Mouse (Mus musculus): ENCODE data around the gene Vps13d. TPM values are rescaled to one million over a fixed set of nuclear protein-coding genes. Genes with fewer than 3 reads are reported as not detected.

Gene Vps13d
- polyA plus RNA-seq, 1 experiment, result 54.9 TPM

- DNase-seq (ENCODE audit: extremely low spot score in 1 of 2, low spot score in 1 of 2), result no peak
Measured at GRCm38 (mm10) chr4:144986016-144986805, 208.6 kb downstream of the Vps13d start.

DNA sequence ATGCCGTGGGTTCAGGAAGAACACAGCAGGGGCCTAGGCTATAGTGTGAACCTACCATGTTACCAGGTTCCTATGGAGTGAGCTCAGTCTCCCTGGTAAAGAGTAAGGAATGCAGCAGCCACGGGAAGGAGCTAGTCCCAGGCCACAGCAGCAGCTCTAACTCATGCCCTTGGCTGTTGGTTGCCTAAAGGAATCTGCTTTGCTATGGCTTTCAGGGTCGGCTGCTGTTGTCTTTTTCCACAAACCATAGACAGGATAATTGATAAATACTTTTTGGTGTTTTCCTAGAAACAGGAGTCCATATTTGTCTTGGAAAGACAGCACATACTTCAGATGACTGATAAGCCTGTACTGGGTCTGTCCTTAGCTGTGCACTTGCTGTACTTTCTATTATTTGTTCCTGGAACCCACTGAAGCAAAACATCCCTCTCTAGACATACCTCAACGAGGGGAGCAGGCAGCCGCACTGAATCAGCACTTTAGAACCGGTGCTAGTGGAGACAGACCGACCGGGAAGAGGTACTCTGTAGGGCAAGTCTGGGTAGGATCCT, 210.9 kb downstream of the Vps13d start:
- DNase-seq (ENCODE audit: extremely low spot score in 1 of 2, low spot score in 1 of 2), result no peak

GRCm38 (mm10) chr4:144983228-144983744, 211.5 kb downstream of the Vps13d start:
- DNase-seq (ENCODE audit: extremely low spot score in 1 of 2, low spot score in 1 of 2), result no peak

GRCm38 (mm10) chr4:144980811-144981551, 213.8 kb downstream of the Vps13d start:
- DNase-seq (ENCODE audit: extremely low spot score in 1 of 2, low spot score in 1 of 2), result peak in 1 of 2 experiments; percentile 57

- DNase-seq (ENCODE audit: extremely low spot score in 1 of 2, low spot score in 1 of 2), result no peak
Measured at GRCm38 (mm10) chr4:144980110-144980509, 214.7 kb downstream of the Vps13d start.

GRCm38 (mm10) chr4:144978039-144978438, 216.8 kb downstream of the Vps13d start:
- DNase-seq (ENCODE audit: extremely low spot score in 1 of 2, low spot score in 1 of 2), result peak in 1 of 2 experiments; percentile 27

DNA sequence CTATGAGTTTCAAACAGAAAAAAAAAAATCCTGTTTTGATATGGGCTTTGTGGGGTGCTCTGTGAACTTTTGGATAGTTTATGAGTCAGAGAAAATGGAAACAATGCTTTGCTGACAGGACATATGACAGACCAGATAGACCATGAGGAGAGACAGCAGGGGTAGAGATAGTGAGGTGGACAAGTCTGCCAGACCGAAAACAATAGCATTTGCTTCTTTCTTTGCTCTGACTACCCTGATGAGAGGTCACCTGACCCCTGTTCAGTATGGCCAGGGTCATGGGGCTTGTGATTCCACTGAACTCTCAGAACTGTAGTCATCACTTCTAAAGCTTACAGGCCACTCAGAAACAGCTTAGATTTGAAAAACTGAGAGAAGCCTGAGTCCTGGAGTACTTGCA, 217.7 kb downstream of the Vps13d start:
- no peak for DNase-seq (ENCODE audit: extremely low spot score in 1 of 2, low spot score in 1 of 2)

DNA sequence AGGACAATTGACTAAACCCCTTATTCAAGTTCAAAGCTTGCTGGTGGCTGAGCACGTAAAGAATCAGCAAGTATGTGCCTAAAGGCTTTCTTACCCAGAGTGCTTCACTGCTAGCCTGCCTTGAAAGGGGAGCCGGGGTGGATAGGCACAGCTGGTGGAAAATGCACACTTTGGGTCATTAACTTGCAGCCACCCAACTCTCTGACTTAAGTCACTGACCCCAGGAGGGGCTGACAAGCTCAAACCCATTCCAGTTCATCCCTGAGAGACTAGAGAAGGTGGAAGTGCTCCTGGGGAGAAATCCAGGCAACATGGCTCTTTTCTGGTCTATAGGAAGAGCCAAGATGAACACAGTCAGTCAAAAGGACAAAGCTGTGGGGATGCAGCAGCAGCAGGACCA, 219.3 kb downstream of the Vps13d start:
- DNase-seq (ENCODE audit: extremely low spot score in 1 of 2, low spot score in 1 of 2), result no peak

DNA sequence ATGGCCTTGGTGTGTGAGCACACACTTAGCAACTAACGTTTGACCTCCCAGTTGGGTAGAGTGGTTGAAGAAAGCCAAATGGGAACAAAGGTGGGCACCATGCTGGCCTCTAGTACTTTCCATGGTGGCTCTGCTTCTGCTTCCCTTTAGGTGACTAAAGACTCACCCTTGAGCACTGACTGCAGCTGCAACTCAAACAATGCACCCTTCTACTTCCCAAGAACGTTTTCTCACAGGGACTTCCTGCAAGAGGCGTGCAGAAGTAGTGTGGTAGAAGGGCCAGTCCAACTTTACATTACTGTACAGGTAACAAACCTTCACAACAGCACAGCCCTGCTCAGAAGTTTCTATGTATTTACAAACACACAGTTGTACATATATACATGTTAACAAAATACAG, 220.3 kb downstream of the Vps13d start:
- no peak for DNase-seq (ENCODE audit: extremely low spot score in 1 of 2, low spot score in 1 of 2)

GRCm38 (mm10) chr4:144972948-144973720, 221.7 kb downstream of the Vps13d start:
- DNase-seq (ENCODE audit: extremely low spot score in 1 of 2, low spot score in 1 of 2), result peak in 1 of 2 experiments; percentile 57

DNA sequence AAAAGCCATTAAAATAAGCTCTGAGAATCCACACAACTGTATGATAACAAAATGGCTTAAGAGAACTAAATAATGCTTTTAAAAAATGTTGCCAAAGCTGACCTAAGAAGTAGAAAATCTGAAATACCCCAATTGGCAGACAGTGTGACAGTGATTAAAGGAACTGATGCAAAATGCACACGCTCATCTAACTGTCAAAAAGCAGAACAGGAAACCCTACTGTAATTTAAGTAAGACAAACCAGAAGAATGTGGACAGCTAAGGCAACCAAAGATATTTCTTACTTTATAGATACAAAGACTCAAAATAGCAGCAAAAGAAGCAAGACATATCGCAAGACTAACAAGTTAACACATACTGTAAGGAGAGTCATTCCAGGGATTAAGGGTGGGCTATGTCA, 223.8 kb downstream of the Vps13d start:
- no peak for DNase-seq (ENCODE audit: extremely low spot score in 1 of 2, low spot score in 1 of 2)

DNA sequence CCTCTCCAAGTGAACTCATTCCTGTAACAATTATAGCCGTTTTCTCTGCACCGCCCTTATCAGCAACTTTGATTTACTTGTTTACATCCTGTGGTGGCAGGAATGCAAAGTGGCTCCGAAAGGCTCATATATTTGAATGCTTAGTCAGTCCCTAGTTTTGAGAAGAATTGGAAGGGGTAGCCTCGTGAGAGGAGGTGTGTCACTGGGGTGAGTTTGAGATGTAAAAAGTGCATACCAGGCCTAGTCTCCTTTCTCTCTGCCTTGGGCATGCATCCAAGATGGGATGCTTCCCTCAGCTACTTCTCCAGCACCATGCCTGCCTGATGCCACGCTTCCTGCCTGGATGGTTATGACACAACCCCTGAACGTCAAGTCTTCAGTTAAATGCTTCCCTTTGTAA, 225.8 kb downstream of the Vps13d start:
- no peak for DNase-seq (ENCODE audit: extremely low spot score in 1 of 2, low spot score in 1 of 2)

GRCm38 (mm10) chr4:144968371-144968770, 226.4 kb downstream of the Vps13d start:
- DNase-seq (ENCODE audit: extremely low spot score in 1 of 2, low spot score in 1 of 2), result no peak

DNA sequence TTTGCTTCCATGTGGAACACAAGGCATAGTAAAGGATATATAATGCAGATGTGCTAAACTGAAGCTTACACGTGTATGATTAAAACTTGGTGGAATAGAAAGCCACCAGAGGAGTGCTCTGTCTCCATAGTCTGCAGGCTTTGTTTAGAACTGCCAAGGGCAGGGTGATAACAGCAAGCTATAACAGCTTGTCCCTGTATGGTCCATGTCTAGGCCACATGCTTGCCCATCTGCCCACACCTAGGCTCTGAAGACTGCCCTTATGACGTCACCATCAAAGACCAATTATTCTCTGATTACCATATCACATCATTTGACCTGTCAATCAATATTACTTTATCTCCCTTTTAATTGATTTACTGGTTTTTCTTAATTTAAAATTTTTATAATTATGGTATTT, 229.6 kb downstream of the Vps13d start:
- no peak for DNase-seq (ENCODE audit: extremely low spot score in 1 of 2, low spot score in 1 of 2)

GRCm38 (mm10) chr4:144961696-144962095, 233.1 kb downstream of the Vps13d start:
- DNase-seq (ENCODE audit: extremely low spot score in 1 of 2, low spot score in 1 of 2), result no peak

DNA sequence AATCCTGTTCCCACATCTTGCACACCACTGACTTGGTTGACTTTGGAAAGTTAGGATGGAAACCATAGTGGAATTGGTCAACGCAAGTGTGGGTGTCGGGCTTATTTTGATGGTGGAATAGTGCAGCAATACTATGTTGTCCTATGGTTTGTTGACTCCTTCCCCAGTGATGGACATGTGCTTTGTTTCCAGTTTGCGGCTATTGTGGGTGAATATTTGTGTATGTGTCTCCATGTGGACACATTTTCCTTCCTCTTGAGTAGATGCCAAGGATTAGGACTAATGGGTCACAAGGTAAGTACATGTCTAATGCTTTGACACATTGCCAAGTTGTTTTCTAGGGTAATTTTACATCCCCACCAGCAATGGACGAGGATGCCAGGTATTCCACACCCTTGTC, 233.6 kb downstream of the Vps13d start:
- DNase-seq (ENCODE audit: extremely low spot score in 1 of 2, low spot score in 1 of 2), result no peak

DNA sequence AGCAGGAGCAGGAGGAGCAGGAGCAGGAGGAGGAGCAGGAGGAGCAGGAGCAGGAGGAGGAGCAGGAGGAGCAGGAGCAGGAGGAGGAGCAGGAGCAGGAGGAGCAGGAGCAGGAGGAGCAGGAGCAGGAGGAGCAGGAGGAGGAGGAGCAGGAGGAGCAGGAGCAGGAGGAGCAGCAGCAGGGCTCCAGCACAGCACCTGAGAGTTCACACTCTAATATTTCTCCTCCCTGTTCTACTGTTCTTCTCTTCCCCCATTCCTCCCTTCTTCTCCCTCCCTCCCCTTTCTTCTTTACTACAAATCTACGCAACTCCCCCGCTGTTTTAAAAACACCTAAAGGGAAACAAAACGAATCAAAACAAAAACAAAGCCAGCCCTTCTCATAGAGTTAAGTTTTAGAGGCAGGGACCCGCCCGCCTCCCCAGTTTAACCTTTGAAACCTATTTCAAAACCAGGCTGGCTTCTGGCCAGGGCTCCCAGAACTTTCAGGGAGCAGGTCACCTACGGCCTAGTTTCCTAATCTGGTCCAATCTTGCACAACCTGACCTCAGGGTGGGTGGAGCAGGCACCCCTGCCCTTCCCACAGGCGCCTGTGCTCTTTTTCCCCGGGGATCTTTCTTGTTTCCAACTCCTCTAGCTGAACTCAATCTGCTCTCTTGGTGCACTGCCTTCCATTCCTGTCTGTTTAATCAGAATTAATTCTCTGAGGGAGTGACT, 234.5 kb downstream of the Vps13d start:
- no peak for DNase-seq (ENCODE audit: extremely low spot score in 1 of 2, low spot score in 1 of 2)

- no peak for DNase-seq (ENCODE audit: extremely low spot score in 1 of 2, low spot score in 1 of 2)
Measured at GRCm38 (mm10) chr4:144957721-144958120, 237.1 kb downstream of the Vps13d start.

- no peak for DNase-seq (ENCODE audit: extremely low spot score in 1 of 2, low spot score in 1 of 2)
Measured at GRCm38 (mm10) chr4:144957186-144957585, 237.6 kb downstream of the Vps13d start.

GRCm38 (mm10) chr4:144956293-144956692, 238.5 kb downstream of the Vps13d start:
- DNase-seq (ENCODE audit: extremely low spot score in 1 of 2, low spot score in 1 of 2), result no peak

Measured in frontal cortex, adult 2 months (tissue).